35 mouse cellular contexts compared by ENCODE assay signal in genomic region chr4:123658175-123658574, GRCm38 (mm10).
"Had no signal": no experiment of that assay in that cellular context is flagged by ENCODE, and none has a peak within 500 bp of the region (broad histone marks: within the 10 kb centered on the region; RNA-seq: fewer than 3 reads in every experiment).

No protein-coding gene starts in this region.

- H3K4me3 ChIP-seq: heart, embryonic 12.5 days; heart, embryonic 13.5 days; heart, embryonic 15.5 days; hindbrain, embryonic 10.5 days; hindbrain, embryonic 12.5 days; hindbrain, embryonic 13.5 days; hindbrain, embryonic 15.5 days; intestine, embryonic 15.5 days; kidney, embryonic 15.5 days; layer of hippocampus, adult 2 months; left cerebral cortex, adult 2 months had no signal

- H3K9me3 ChIP-seq: heart, embryonic 12.5 days; heart, embryonic 13.5 days; heart, embryonic 15.5 days; hindbrain, embryonic 10.5 days; hindbrain, embryonic 12.5 days; hindbrain, embryonic 13.5 days; hindbrain, embryonic 15.5 days; intestine, embryonic 15.5 days; kidney, embryonic 15.5 days had no signal

- H3K36me3 ChIP-seq: heart, embryonic 12.5 days; heart, embryonic 13.5 days; heart, embryonic 15.5 days; hindbrain, embryonic 12.5 days; hindbrain, embryonic 13.5 days; intestine, embryonic 15.5 days; kidney, embryonic 15.5 days had no signal

- H3K27ac ChIP-seq: heart, embryonic 13.5 days; heart, embryonic 15.5 days; hindbrain, embryonic 10.5 days; hindbrain, embryonic 12.5 days; hindbrain, embryonic 13.5 days; hindbrain, embryonic 14.5 days; hindbrain, embryonic 15.5 days; hindbrain, postnatal 0 days; intestine, embryonic 15.5 days; kidney, embryonic 15.5 days; kidney, postnatal 0 days; layer of hippocampus, adult 2 months; left cerebral cortex, adult 2 months had no signal

- H3K27me3 ChIP-seq: heart, embryonic 12.5 days; heart, embryonic 13.5 days; heart, embryonic 15.5 days; hindbrain, embryonic 12.5 days; hindbrain, embryonic 13.5 days; hindbrain, embryonic 15.5 days; intestine, embryonic 15.5 days; kidney, embryonic 15.5 days had no signal

- ATAC-seq: hindbrain, embryonic 16.5 days; hindbrain, postnatal 0 days; inflammation-experienced regulatory T-cells, adult 6 months; intestine, embryonic 15.5 days; intestine, embryonic 16.5 days; intestine, postnatal 0 days had no signal

- DNase-seq: heart, postnatal 10 days; heart, postnatal 14 days; heart, postnatal 36 days; heart, postnatal 4 days; kidney, adult 11 months; kidney, adult 18-20 months; kidney, adult 2 months; kidney, adult 8-10 months; kidney, adult 9 months; kidney, postnatal 10 days; kidney, postnatal 14 days; kidney, postnatal 25 days; kidney, postnatal 36 days; kidney, postnatal 4 days; layer of hippocampus, adult 9-11 months; layer of hippocampus, postnatal 36 days had no signal

- H3K9ac ChIP-seq: heart, embryonic 12.5 days; heart, embryonic 13.5 days; heart, embryonic 15.5 days; hindbrain, embryonic 12.5 days; hindbrain, embryonic 13.5 days; hindbrain, embryonic 14.5 days; hindbrain, embryonic 15.5 days; intestine, embryonic 15.5 days; kidney, embryonic 15.5 days had no signal

- H3K4me2 ChIP-seq: heart, embryonic 11.5 days; heart, embryonic 12.5 days; heart, embryonic 13.5 days; heart, embryonic 15.5 days; hindbrain, embryonic 12.5 days; hindbrain, embryonic 13.5 days; hindbrain, embryonic 14.5 days; hindbrain, embryonic 15.5 days; intestine, embryonic 15.5 days; kidney, embryonic 15.5 days had no signal
